Mouse (Mus musculus) stomach, embryonic 15.5 days (tissue): ENCODE data around the gene Ssh2. TPM values are rescaled to one million over a fixed set of nuclear protein-coding genes. Genes with fewer than 3 reads are reported as not detected.
A peak's percentile ranks its signal among the peaks of the same experiment; 100 is the strongest.

Experiments
- ATAC-seq: fragments of 200-750 bp; cut with Nextera tagmentation; 2 replicates; pipeline ENCODE4 v1.8.0; 2017; ENCODE audit warnings: low read depth, moderate number of reproducible peaks, moderate TSS enrichment; ENCODE audit not compliant: insufficient read depth, low FRiP score
- H3K27ac ChIP-seq: fragments of 300-500 bp; sonication (generic); 2 replicates; pipeline ENCODE4 v1.5.1; 2015; ENCODE audit warnings: mild to moderate bottlenecking, inconsistent platforms
- H3K27me3 ChIP-seq: fragments of 300-500 bp; sonication (generic); replicated peaks from 2 replicates; pipeline ENCODE4 v1.6.1; 2015; ENCODE audit warnings: inconsistent platforms
- H3K36me3 ChIP-seq: fragments of 300-500 bp; sonication (generic); 2 replicates; pipeline ENCODE4 v1.6.1; 2015; ENCODE audit warnings: inconsistent platforms
- H3K4me1 ChIP-seq: fragments of 300-500 bp; sonication (generic); 2 replicates; pipeline ENCODE4 v1.6.1; 2015; ENCODE audit warnings: inconsistent platforms
- H3K4me2 ChIP-seq: fragments of 300-500 bp; sonication (generic); 2 replicates; pipeline ENCODE4 v1.6.1; 2015; ENCODE audit warnings: mild to moderate bottlenecking, inconsistent platforms
- H3K4me3 ChIP-seq: fragments of 300-500 bp; sonication (generic); replicated peaks from 2 replicates; pipeline ENCODE4 v1.5.1; 2015; ENCODE audit warnings: inconsistent platforms
- H3K9ac ChIP-seq: fragments of 300-500 bp; sonication (generic); 2 replicates; pipeline ENCODE4 v1.6.1; 2015; ENCODE audit warnings: inconsistent platforms
- H3K9me3 ChIP-seq: fragments of 300-500 bp; sonication (generic); 2 replicates; pipeline ENCODE4 v1.6.1; 2016; ENCODE audit warnings: inconsistent platforms
- WGBS: fragments of 180-500 bp; shearing (Covaris S2); methylation state at CpG from one replicate; pipeline ENCODE4 v1.1.7; 2015; 5-methylcytosine and 5-hydroxymethylcytosine counted together
- polyA plus RNA-seq: library from polyadenylated mRNA; unstranded; fragments of >200 nt; fragmentation: Nextera tagmentation; extraction: Ambion mirVana; gene quantifications from 2 replicates; pipeline ENCODE4 v1.2.1, GENCODE M21; 2015

The Ssh2 gene
- polyA plus RNA-seq, 1 experiment from 2014 or later = 6.9 TPM

- Histone ChIP-seq H3K9me3 (no peaks in the 10 kb centered on the region), H3K27me3 (peaks cover 26% of the 10 kb centered on the region), H3K9ac (no peak overlapping the region), H3K4me3 (no peak overlapping the region), H3K36me3 (peaks cover 3% of the 10 kb centered on the region; the same call in 1 of the 2 replicates), H3K4me1 (peaks cover 8% of the 10 kb centered on the region; the same call in 1 of the 2 replicates), H3K27ac (no peak overlapping the region), H3K4me2 (no peak overlapping the region)
- ATAC-seq = no peak
- 68% methylated on average over 29 of the region's 29 CpGs for WGBS
Observed at GRCm38 (mm10) chr11:77471407-77471806, 255.3 kb downstream of the Ssh2 start.

DNA sequence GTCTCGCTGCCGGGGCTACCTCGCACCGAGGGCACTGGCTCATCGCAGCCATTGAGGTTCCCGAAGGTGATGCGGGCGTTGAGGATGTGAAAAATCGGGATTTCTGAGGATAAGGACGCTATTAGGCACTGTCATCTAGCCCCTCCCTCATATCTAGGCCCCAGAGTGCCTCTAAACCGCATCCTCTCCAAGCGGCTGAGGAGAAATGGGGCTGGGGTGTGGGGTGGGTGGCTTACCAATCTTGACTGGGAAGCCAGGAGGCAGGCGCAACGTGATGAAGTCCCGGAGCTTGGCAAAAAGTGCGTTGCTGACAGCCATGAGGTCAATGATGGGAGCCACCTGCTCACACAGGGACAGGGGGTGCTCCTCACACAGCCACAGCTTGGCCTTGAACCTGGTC lies 256.7 kb downstream of the Ssh2 start:
- no peak overlapping the region for H3K9ac ChIP-seq
- H3K4me2 ChIP-seq = no peak overlapping the region
- ATAC-seq = no peak
- no peak overlapping the region for H3K4me3 ChIP-seq
- H3K27me3 ChIP-seq = peaks cover 13% of the 10 kb centered on the region; the same call in 1 of the 2 replicates
- no peak overlapping the region for H3K27ac ChIP-seq
- 82% methylated on average over 16 of the region's 16 CpGs for WGBS
- no peaks in the 10 kb centered on the region for H3K4me1 ChIP-seq
- no peaks in the 10 kb centered on the region for H3K9me3 ChIP-seq
- peaks cover 3% of the 10 kb centered on the region; the same call in 1 of the 2 replicates for H3K36me3 ChIP-seq

DNA sequence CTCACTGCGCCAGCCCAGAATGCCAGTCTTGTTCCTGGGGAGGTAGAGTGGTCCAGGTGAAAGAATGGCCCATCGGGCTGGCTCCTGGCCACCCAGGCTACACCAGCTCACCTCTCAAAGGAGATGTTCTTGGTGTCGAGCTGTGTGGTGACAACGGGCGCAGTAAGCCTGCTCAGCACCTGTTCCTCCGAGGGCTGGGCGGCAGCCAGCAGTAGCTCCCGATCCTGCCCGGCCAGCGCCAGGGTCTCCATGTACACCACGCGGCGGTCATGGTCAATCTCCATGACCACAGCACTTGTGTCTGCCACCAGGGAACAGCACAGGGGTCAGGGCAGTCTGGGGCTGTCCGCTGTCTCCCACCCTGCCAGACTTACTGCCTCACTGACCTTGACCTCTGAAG lies 260.1 kb downstream of the Ssh2 start:
- ATAC-seq = no peak
- H3K27ac ChIP-seq = no peak overlapping the region
- no peaks in the 10 kb centered on the region for H3K4me1 ChIP-seq

GRCm38 (mm10) chr11:77476895-77477294 lies 260.8 kb downstream of the Ssh2 start:
- ATAC-seq = no peak
- 85% methylated on average over 6 of the region's 6 CpGs for WGBS

More for the DNA sequence above, 260.1 kb downstream of the Ssh2 start:
- no peaks in the 10 kb centered on the region for H3K27me3 ChIP-seq
- 90% methylated on average over 14 of the region's 14 CpGs for WGBS
- no peak overlapping the region for H3K9ac ChIP-seq
- H3K36me3 ChIP-seq = peaks cover 3% of the 10 kb centered on the region; the same call in 1 of the 2 replicates
- no peak overlapping the region for H3K4me2 ChIP-seq
- no peak overlapping the region for H3K4me3 ChIP-seq
- H3K9me3 ChIP-seq = no peaks in the 10 kb centered on the region

DNA sequence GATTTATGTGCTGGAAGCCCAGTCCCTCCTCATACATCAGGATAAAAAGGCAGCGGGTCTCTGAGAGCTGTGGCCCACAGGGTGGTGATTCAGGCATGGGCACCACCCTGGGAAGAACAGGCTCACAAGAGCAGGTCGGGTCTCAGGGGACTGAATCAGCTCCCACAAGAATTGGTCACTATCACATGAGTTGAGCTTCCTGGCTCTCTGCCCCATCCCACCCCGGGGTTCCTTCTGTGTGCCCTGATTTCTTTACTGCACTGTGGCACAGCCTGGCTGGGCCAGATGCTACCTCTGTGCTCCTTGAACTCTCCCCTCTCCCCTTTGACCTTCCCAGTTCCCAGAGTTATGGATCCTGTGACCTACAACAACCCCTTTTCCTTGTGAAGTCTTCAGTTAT lies 267.0 kb downstream of the Ssh2 start:
- Histone ChIP-seq H3K4me3 (no peak overlapping the region), H3K27me3 (no peaks in the 10 kb centered on the region), H3K36me3 (no peaks in the 10 kb centered on the region), H3K9me3 (no peaks in the 10 kb centered on the region), H3K4me2 (no peak overlapping the region), H3K27ac (no peak overlapping the region), H3K9ac (no peak overlapping the region), H3K4me1 (peaks cover 22% of the 10 kb centered on the region)
- 66% methylated on average over 3 of the region's 3 CpGs for WGBS
- ATAC-seq = no peak

More at GRCm38 (mm10) chr11:77476895-77477294, 260.8 kb downstream of the Ssh2 start:
- Histone ChIP-seq H3K4me3 (no peak overlapping the region), H3K4me2 (no peak overlapping the region), H3K9ac (no peak overlapping the region), H3K27me3 (no peaks in the 10 kb centered on the region), H3K9me3 (no peaks in the 10 kb centered on the region), H3K36me3 (no peaks in the 10 kb centered on the region; the same call in 1 of the 2 replicates), H3K27ac (no peak overlapping the region), H3K4me1 (no peaks in the 10 kb centered on the region)

DNA sequence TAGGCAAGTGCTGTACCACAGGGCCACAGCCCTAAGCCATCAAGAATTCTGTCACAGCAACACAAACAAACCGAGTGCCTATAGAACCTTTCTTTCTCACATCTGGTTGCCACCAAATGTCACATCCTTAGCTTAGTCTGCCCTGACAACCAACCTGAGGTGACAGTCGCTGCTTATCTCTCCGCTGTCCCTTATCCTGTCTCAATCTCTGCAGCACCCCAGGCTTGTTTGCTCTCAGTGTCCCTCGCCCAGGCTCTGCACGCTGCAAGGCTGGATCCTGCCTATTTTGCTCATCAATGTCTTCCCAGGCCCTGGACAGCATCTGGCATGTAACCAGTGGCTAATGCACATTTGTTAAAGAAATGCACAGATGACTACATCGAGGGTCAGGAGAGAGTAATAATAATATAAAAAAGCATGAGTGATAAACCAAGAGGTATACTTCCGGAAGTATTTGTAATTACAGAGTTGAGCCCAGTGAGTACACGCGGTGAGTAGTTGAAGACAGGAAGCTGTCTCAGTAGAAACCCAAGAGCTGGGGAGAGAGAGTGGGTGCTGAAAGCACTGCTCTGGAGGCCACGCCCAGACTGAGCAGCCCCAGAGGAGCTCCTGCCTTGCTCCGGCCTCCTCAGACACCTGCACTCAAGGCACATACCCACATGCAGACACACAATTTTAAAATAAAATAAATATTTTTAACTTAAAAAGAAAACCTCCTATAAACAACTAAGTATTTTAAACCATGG lies 267.6 kb downstream of the Ssh2 start:
- no peak overlapping the region for H3K9ac ChIP-seq
- H3K27me3 ChIP-seq = no peaks in the 10 kb centered on the region
- no peak overlapping the region for H3K4me3 ChIP-seq
- WGBS = 42% methylated on average over 11 of the region's 11 CpGs
- H3K27ac ChIP-seq = no peak overlapping the region
- peaks cover 27% of the 10 kb centered on the region for H3K4me1 ChIP-seq
- no peak for ATAC-seq
- no peaks in the 10 kb centered on the region for H3K9me3 ChIP-seq
- no peaks in the 10 kb centered on the region for H3K36me3 ChIP-seq
- H3K4me2 ChIP-seq = no peak overlapping the region

DNA sequence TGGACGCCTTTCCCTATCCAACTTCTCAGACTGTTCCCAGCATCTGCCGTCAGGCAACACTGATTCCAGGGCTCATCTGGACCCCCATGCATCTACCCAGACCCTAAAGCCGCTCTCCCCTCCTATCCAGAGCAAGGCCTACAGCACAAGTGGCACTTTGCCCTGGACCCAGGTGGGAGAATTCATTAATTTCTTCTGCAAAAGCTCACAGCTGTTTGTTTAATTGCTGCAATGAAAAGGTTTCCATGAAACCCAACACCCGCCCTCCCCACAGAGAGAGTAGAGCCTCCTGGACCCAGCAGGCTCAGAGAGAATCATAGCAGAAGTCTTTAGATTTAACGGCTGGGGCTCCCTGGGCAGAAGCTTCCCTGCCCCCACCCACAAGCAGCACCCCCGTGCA lies 269.1 kb downstream of the Ssh2 start:
- Histone ChIP-seq H3K27me3 (no peaks in the 10 kb centered on the region), H3K9ac (no peak overlapping the region), H3K27ac (no peak overlapping the region), H3K4me1 (peaks cover 30% of the 10 kb centered on the region), H3K4me3 (no peak overlapping the region), H3K9me3 (no peaks in the 10 kb centered on the region), H3K36me3 (no peaks in the 10 kb centered on the region), H3K4me2 (no peak overlapping the region)
- no peak for ATAC-seq
- WGBS = 51% methylated on average over 6 of the region's 6 CpGs

GRCm38 (mm10) chr11:77486798-77487197 lies 270.7 kb downstream of the Ssh2 start:
- no peak overlapping the region for H3K9ac ChIP-seq
- H3K27ac ChIP-seq = no peak overlapping the region
- ATAC-seq = no peak
- 68% methylated on average over 5 of the region's 5 CpGs for WGBS
- no peaks in the 10 kb centered on the region for H3K36me3 ChIP-seq
- no peak overlapping the region for H3K4me2 ChIP-seq
- no peak overlapping the region for H3K4me3 ChIP-seq
- peaks cover 42% of the 10 kb centered on the region for H3K4me1 ChIP-seq
- no peaks in the 10 kb centered on the region for H3K9me3 ChIP-seq
- no peaks in the 10 kb centered on the region for H3K27me3 ChIP-seq

GRCm38 (mm10) chr11:77488771-77489581 lies 272.9 kb downstream of the Ssh2 start:
- H3K9ac ChIP-seq = peak overlapping the region; percentile 76
- H3K36me3 ChIP-seq = no peaks in the 10 kb centered on the region
- peak overlapping the region; percentile 96 for H3K4me2 ChIP-seq
- ATAC-seq = no peak
- H3K9me3 ChIP-seq = no peaks in the 10 kb centered on the region
- 3% methylated on average over 55 of the region's 55 CpGs for WGBS
- peaks cover 53% of the 10 kb centered on the region for H3K4me1 ChIP-seq
- peak overlapping the region; percentile 87 for H3K4me3 ChIP-seq
- H3K27me3 ChIP-seq = no peaks in the 10 kb centered on the region
- no peak overlapping the region for H3K27ac ChIP-seq

GRCm38 (mm10) chr11:77489591-77490235 lies 273.6 kb downstream of the Ssh2 start, which contains the start of gene Ankrd13b:
Gene Ankrd13b (minus strand): TSS chr11:77489678.
- ATAC-seq = no peak
- WGBS = under 1% methylated on average over 50 of the region's 87 CpGs
- peaks cover 60% of the 10 kb centered on the region for H3K4me1 ChIP-seq

DNA sequence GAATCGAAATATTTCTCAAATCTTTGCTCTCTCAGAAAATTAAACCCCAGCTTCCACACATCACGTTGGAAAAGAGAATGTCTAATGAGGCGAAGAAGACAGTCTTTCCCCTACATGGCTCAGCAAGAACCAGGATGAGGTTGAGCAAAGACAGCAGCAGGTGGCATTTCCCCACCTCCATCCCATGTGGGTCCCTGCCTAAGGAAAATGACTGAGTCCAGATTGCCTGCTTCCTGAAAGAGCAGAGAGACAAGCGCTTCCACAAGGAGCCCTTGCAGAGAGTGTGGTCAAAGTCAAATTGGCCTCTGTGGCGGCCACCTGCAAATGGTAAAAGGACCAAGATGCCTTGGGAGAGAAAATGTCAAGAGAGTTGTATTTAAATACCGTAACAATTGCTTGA lies 274.4 kb downstream of the Ssh2 start:
- H3K9ac ChIP-seq = no peak overlapping the region
- ATAC-seq = no peak
- peaks cover 62% of the 10 kb centered on the region for H3K4me1 ChIP-seq
- no peaks in the 10 kb centered on the region for H3K36me3 ChIP-seq
- H3K27ac ChIP-seq = peak overlapping the region; percentile 94
- H3K9me3 ChIP-seq = no peaks in the 10 kb centered on the region
- H3K27me3 ChIP-seq = no peaks in the 10 kb centered on the region
- WGBS = 71% methylated on average over 6 of the region's 6 CpGs
- H3K4me2 ChIP-seq = peak overlapping the region; percentile 96
- H3K4me3 ChIP-seq = no peak overlapping the region

More at GRCm38 (mm10) chr11:77489591-77490235, 273.6 kb downstream of the Ssh2 start, which contains the start of gene Ankrd13b:
- peak within 1 kb of the TSS; percentile 76 for H3K9ac ChIP-seq
- H3K27ac ChIP-seq = peak within 1 kb of the TSS; percentile 94
- H3K4me2 ChIP-seq = peak within 1 kb of the TSS; percentile 96
- no peaks in the 10 kb centered on the region for H3K9me3 ChIP-seq
- peak within 1 kb of the TSS; percentile 87 for H3K4me3 ChIP-seq
- H3K27me3 ChIP-seq = no peaks in the 10 kb centered on the region
- H3K36me3 ChIP-seq = no peaks in the 10 kb centered on the region
